Mouse (Mus musculus): ENCODE measurements around the gene Vmn1r35.

GRCm38 (mm10) chr6:66713854-66714253 is 28.1 kb upstream of the Vmn1r35 start:
- TF ChIP-seq CTCF (IDR thresholded peaks at IDR 0.05; ENCODE audit: borderline replicate concordance, insufficient read depth, low read depth, low read length) (no peak), POLR2A (IDR thresholded peaks at IDR 0.05; ENCODE audit: borderline replicate concordance, insufficient read depth, low read length) (no peak)
